Mouse (Mus musculus) heart, embryonic 10.5 days (tissue): ENCODE data around the gene Ptger3. TPM values are rescaled to one million over a fixed set of nuclear protein-coding genes. Genes with fewer than 3 reads are reported as not detected.

Experiments
- DNase-seq: peaks from one replicate; pipeline ENCODE4 v3.0.0-alpha.2; 2017; ENCODE audit warnings: low spot score
- H3K27ac ChIP-seq: fragments of 300-500 bp; sonication (generic); 2 replicates; pipeline ENCODE4 v1.5.1; 2016; ENCODE audit warnings: mild to moderate bottlenecking
- H3K27me3 ChIP-seq: fragments of 300-500 bp; sonication (generic); 2 replicates; pipeline ENCODE4 v1.6.1; 2016; ENCODE audit warnings: mild to moderate bottlenecking; ENCODE audit not compliant: poor library complexity, insufficient read depth, severe bottlenecking
- H3K36me3 ChIP-seq: fragments of 300-500 bp; sonication (generic); 2 replicates; pipeline ENCODE4 v1.6.1; 2016; ENCODE audit warnings: mild to moderate bottlenecking, moderate library complexity
- H3K4me1 ChIP-seq: fragments of 300-500 bp; sonication (generic); 2 replicates; pipeline ENCODE4 v1.6.1; 2016; ENCODE audit warnings: mild to moderate bottlenecking
- H3K4me3 ChIP-seq: fragments of 300-500 bp; sonication (generic); 2 replicates; pipeline ENCODE4 v1.5.1; 2016; ENCODE audit warnings: mild to moderate bottlenecking, moderate library complexity
- H3K9me3 ChIP-seq: fragments of 300-500 bp; sonication (generic); 2 replicates; pipeline ENCODE4 v1.6.1; 2016; ENCODE audit warnings: mild to moderate bottlenecking, moderate library complexity
- WGBS: fragments of 180-500 bp; shearing (Covaris S2); methylation state at CpG from one replicate; pipeline ENCODE4 v1.1.7; 2016; 5-methylcytosine and 5-hydroxymethylcytosine counted together
- polyA plus RNA-seq: library from polyadenylated mRNA; unstranded; fragments of >200 nt; fragmentation: Nextera tagmentation; extraction: Ambion mirVana; gene quantifications from 2 replicates; pipeline ENCODE4 v1.2.1, GENCODE M21; 2016

Gene Ptger3
- polyA plus RNA-seq, 1 experiment from 2014 or later = 4.7 TPM

DNA sequence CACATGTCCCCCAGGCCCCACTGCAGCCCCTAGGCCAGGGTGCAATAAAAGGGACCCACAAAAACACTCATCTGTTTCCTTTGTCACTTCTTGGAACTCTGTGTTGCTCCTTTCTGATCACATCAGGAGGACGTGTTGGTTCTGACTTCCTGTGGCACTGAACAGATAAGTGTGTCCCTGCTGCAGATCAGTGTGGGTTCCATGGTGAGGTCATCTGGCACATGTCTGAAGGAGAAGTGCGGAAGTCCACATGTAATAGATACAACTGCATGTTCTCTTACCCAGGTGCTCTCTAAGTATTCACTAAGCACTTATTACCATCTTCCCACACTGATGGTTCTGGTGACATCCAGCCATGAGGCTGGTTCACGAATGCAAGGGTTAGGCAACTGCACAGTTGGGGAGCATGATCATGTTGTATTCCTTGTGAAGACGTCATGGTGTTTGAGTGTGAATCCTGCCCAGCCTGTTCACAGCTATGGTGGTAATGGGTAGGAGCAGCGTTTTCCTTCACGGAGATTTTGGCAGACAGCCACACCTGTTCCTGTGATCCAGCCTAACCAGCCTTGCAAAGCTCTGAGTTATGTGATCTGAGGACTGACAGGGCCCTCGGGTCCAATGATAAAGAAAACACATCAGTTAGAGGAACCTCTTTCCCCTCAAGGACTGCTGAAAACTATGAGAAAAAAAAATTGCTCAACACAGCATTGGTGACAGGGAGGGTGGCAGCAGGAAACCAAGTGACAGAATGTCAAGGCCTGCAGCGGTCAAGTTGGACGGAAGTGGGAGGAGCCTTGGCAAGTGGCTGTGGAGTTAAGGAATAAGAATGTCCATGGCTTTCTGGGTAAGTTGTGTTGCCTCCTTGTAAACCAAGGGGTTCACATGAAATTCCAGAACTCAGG, 9.0 kb downstream of the Ptger3 start:
- H3K4me1 ChIP-seq = no peaks in the 10 kb centered on the region
- H3K27ac ChIP-seq = no peak overlapping the region
- 71% methylated on average over 9 of the region's 9 CpGs for WGBS
- no peak for DNase-seq
- H3K36me3 ChIP-seq = no peaks in the 10 kb centered on the region
- no peaks in the 10 kb centered on the region for H3K9me3 ChIP-seq
- H3K4me3 ChIP-seq = no peak overlapping the region
- no peaks in the 10 kb centered on the region for H3K27me3 ChIP-seq

DNA sequence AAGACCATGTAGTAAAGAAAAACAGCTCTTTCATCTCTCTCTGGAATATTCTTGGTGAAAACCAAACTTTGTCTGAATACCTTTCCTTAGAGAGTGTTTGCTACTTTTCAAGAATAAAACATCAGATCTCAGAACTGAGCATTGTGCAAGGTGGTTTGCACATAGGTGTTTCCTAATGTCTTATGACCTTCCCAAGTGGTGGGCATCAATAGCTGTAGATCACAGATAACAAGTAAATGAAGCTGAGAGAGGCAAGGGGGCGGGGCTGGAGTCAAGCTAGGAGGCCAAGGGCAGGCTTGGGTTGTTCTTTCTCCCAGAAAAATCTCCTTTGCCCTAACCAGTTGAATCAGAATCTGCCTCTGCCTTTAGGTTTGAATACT, 9.6 kb downstream of the Ptger3 start:
- 76% methylated on average over 1 of the region's 1 CpGs for WGBS

DNA sequence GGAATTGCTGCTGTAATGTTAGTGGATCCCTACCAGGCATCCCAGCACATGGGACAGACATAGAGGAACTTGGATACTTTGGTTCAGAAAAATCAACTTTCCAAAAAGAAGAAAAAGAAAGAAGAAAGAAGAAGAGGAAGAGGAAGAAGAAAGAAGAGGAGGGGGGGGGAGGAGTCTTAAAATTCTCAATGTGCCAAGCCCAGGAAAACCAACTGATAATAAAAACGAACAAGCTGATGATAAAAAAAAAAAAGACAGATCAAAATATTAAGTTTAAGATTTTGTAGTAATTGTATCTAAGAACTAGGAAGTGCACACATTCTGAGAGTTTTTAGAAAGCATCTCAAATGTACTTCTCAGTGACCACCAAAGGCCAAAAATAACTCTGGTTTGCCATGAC, 10.2 kb downstream of the Ptger3 start:
- 60% methylated on average over 1 of the region's 1 CpGs for WGBS
- Histone ChIP-seq H3K27ac (no peak overlapping the region), H3K4me3 (no peak overlapping the region), H3K27me3 (no peaks in the 10 kb centered on the region), H3K9me3 (no peaks in the 10 kb centered on the region), H3K36me3 (no peaks in the 10 kb centered on the region), H3K4me1 (no peaks in the 10 kb centered on the region)
- no peak for DNase-seq

More for the DNA sequence above, 9.6 kb downstream of the Ptger3 start:
- DNase-seq = no peak
- H3K4me1 ChIP-seq = no peaks in the 10 kb centered on the region
- no peaks in the 10 kb centered on the region for H3K9me3 ChIP-seq
- no peaks in the 10 kb centered on the region for H3K27me3 ChIP-seq
- no peak overlapping the region for H3K27ac ChIP-seq
- no peak overlapping the region for H3K4me3 ChIP-seq
- no peaks in the 10 kb centered on the region for H3K36me3 ChIP-seq

DNA sequence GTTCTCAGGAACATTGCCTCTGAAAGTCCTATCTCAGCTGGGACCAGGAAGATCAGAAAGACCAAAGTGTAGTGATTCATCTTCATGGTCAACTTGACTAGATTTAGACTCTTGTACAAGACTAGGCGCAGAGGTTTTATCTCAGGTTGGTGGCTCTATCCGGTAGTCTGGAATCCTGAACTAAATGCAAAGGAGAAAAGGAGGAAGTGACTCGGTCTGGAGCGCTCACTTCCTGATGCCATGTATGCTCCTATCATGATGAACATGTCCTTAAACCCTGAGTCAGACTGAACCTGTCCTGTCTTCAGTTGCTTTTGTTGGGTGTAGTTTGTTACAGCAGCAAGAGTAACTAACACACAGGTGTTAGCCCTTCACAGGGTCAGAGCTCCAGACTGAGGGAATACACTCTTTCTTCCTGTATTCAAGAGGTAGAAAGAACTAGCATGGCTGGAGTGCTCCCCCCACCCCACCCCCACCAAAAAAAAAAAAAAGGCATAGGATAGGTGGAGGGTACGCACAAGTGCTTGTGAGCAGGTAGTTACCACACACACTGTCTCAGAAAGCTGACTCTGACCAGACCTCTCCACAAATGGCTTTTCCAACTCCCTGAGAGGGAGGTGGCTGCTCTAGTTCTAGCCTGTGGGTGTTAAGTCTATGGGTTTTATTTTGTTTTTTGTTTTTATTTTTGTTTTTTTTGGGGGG, 11.9 kb downstream of the Ptger3 start:
- Histone ChIP-seq H3K36me3 (no peaks in the 10 kb centered on the region), H3K27ac (no peak overlapping the region), H3K4me1 (no peaks in the 10 kb centered on the region), H3K9me3 (no peaks in the 10 kb centered on the region), H3K4me3 (no peak overlapping the region), H3K27me3 (no peaks in the 10 kb centered on the region)
- WGBS = 79% methylated on average over 5 of the region's 5 CpGs
- no peak for DNase-seq

DNA sequence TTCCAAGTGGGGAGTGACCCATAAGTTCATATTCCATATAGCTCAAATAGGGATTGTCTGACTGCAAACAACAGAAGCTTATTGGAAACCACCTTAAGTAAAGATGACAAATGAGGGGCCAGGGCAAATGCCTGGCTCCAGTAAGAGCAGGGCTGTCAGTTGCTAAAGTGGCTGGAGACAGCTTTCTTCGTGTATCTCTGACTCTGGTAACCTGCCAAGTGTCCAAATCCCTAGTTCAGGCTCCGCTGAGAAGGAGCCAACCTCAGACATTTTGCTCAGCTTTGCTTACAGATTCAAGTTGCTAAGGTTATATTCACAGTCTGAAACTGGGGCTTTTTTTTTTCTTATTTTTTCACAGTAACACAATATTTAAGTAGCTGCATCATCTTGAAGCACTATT, 12.7 kb downstream of the Ptger3 start:
- no peak for DNase-seq
- no peak overlapping the region for H3K27ac ChIP-seq
- H3K4me1 ChIP-seq = no peaks in the 10 kb centered on the region

DNA sequence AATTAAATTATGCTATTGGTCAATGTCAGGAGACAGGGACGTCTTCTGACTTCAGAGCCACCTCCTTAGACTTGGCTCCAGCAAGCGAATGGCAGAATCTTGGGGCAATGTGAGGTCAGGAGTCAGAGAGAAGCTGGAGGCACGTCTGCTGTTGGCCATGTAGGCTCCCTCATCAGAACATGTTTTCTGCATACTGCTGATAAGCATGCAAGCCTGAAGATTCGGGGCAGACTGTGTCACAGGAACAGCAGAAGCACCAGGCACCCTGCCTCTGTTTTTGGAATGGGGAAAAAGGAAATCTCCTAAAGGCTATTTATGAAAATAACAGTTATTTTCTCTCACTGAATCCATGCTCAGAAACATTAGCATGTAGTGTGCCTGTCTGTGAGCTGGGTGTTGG, 13.6 kb downstream of the Ptger3 start:
- Histone ChIP-seq H3K4me3 (no peak overlapping the region), H3K9me3 (no peaks in the 10 kb centered on the region), H3K27me3 (no peaks in the 10 kb centered on the region), H3K27ac (no peak overlapping the region), H3K36me3 (no peaks in the 10 kb centered on the region), H3K4me1 (no peaks in the 10 kb centered on the region)
- DNase-seq = no peak
- 45% methylated on average over 4 of the region's 4 CpGs for WGBS

More for the DNA sequence above, 12.7 kb downstream of the Ptger3 start:
- Histone ChIP-seq H3K4me3 (no peak overlapping the region), H3K9me3 (no peaks in the 10 kb centered on the region), H3K27me3 (no peaks in the 10 kb centered on the region), H3K36me3 (no peaks in the 10 kb centered on the region)
- 57% methylated on average over 2 of the region's 2 CpGs for WGBS

DNA sequence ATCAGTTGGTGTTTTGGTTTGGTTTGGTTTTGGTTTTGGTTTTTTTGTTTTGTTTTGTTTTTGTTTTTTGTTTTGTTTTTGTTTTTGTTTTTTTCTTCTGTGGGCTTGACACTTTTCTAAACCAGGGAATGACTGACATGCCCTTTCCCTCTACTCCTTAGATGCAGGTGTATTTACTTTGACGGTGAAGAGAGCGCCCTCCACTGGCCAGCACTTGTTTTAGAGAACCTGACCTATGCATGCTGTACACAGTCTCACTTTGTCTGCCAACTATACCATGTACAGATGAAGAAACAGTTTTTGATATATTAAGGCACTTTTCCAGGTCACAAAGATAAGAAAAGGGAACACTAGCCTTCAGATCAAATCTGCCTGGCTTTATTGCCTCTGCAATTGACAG, 15.1 kb downstream of the Ptger3 start:
- WGBS = 25% methylated on average over 2 of the region's 2 CpGs

DNA sequence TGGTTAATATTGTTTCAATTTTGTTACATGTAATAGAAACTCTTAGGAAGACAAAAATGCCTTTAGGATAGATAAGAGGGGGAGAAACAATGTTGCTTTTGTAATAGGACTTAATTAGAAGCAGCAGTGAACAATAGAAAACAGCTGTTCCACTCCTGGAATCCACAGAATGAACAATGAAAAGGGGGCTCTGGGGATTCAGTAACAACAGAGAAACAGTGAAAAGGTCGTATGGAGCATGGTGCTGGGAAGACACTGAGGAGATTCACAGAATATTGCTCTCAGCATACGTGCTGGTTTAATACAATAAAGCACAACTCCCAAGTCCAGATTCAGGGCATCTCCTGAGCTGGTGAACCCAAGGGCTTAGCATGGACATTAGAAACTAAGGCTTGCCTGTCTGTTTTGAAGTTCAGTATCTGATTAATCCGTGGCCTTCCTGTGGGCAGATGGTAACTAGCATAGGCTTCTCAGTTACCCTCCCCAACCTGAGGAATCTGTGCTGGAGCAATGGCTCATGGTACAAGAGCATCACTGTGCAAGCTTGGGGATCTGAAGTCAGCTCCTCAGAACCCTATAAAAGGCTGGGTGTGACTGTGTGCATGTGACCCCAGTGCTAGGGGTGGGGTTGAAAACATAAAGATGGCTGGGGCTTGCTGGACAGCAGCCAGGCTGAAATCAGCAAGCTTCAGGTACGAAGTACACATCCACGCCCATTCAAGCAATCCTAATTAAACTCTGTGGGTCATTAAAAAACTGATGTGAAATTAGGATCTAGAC, 16.1 kb downstream of the Ptger3 start:
- 57% methylated on average over 5 of the region's 5 CpGs for WGBS
- DNase-seq = no peak
- no peak overlapping the region for H3K27ac ChIP-seq

More for the DNA sequence above, 15.1 kb downstream of the Ptger3 start:
- no peaks in the 10 kb centered on the region for H3K4me1 ChIP-seq
- H3K36me3 ChIP-seq = no peaks in the 10 kb centered on the region
- no peaks in the 10 kb centered on the region for H3K27me3 ChIP-seq
- no peak for DNase-seq
- no peak overlapping the region for H3K27ac ChIP-seq
- no peaks in the 10 kb centered on the region for H3K9me3 ChIP-seq
- H3K4me3 ChIP-seq = no peak overlapping the region

DNA sequence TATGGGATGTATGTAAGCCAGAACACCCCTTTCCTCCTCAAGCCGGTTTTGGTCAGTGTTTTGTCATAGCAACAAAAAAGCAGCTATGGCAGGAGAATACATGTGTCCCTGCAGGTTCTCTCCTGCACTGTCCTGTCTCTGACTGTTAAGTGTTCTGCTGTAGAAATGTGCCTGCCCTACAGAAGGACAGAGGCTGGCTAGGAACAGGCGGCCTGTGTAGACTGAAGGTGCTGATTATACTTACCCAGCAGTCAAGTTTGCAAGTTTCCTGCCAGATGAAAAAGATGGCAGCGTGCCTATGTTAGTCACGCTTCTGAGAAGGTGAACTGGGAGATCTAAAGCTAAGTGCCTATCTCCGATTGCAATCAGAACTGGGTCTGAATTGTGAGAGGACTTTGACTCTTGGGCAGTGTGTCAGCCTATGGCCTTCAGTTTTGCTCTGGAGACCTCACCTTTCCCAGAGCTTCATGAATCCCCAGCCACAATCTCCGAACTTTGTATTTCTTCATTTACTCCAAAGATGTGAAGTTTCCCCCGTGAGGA, 31.2 kb downstream of the Ptger3 start:
- H3K27me3 ChIP-seq = no peaks in the 10 kb centered on the region
- no peak overlapping the region for H3K27ac ChIP-seq
- no peak overlapping the region for H3K4me3 ChIP-seq
- 0 out of 2 replicates have a peak, but pooled peaks cover 3% of the 10 kb centered on the region for H3K4me1 ChIP-seq
- WGBS = 75% methylated on average over 7 of the region's 7 CpGs
- H3K9me3 ChIP-seq = no peaks in the 10 kb centered on the region
- no peaks in the 10 kb centered on the region for H3K36me3 ChIP-seq
- DNase-seq = no peak

More for the DNA sequence above, 16.1 kb downstream of the Ptger3 start:
- Histone ChIP-seq H3K4me1 (no peaks in the 10 kb centered on the region), H3K27me3 (no peaks in the 10 kb centered on the region), H3K4me3 (no peak overlapping the region), H3K9me3 (no peaks in the 10 kb centered on the region), H3K36me3 (no peaks in the 10 kb centered on the region)

DNA sequence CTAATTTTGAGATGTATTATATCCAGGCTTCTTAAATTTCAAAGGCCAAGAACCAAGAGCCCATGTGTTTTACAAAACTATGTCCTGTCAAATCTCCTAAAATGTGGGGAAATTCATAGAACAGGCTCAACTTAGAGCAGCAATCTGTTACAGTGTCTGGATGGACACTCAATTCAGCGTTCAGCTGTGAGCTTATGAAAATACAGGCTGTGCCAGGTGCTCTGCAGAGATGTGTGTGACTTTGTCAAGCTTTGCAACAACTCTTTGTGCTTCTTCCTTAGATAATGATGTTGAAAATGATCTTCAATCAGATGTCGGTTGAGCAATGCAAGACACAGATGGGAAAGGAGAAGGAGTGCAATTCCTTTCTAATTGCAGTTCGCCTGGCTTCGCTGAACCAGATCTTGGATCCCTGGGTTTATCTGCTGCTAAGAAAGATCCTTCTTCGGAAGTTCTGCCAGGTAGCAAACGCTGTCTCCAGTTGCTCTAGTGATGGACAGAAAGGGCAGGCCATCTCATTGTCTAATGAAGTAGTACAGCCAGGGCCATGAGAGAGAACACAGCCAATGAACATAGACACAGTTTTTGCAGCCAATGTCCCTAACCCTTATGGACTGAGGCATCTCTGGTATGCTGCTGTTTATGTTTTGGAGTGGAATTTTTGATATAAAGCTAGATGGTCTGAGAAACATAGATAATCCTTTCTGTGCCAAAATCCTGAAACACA, 38.2 kb downstream of the Ptger3 start:
- no peak overlapping the region for H3K27ac ChIP-seq
- no peaks in the 10 kb centered on the region for H3K27me3 ChIP-seq
- no peaks in the 10 kb centered on the region for H3K9me3 ChIP-seq
- WGBS = 77% methylated on average over 6 of the region's 6 CpGs
- H3K4me3 ChIP-seq = no peak overlapping the region
- no peak for DNase-seq
- H3K36me3 ChIP-seq = no peaks in the 10 kb centered on the region
- no peaks in the 10 kb centered on the region for H3K4me1 ChIP-seq

DNA sequence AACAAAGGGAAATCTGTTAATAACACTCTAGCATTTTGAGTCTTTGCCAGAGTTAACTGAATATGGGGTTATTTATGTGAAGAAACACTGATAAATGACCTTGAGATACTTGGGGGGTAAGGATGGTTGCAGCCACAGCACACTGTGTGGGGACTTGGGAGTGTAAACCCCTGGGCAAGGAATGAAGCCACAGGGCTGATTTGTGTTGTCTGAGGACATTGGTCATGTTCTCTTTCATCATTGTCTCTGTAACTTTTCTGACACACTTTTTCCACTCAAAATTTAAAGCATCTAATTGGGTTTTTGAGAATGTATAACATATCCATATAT, 38.7 kb downstream of the Ptger3 start:
- no peak for DNase-seq
- Histone ChIP-seq H3K9me3 (no peaks in the 10 kb centered on the region), H3K27me3 (no peaks in the 10 kb centered on the region), H3K27ac (no peak overlapping the region), H3K36me3 (no peaks in the 10 kb centered on the region), H3K4me3 (no peak overlapping the region), H3K4me1 (no peaks in the 10 kb centered on the region)

DNA sequence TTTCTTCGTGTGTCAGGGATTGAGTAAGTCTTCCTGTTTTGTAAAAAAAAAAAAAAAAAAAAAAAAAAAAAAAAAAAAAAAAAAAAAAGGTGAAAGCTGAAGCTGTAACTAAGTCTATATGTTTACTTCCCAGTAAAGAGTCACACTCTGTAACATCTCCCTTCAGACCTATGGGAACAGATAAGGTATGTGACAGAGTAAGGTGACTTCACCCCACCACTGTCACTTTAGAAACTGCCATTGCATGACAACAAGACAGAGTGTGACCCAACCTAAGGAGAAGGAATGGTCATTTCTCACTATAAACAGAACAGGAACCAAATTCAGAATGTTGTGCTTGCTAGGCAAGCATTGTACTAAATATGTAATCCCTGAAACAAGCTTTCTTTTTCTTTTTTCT, 46.9 kb downstream of the Ptger3 start:
- Histone ChIP-seq H3K27ac (no peak overlapping the region), H3K4me3 (no peak overlapping the region), H3K9me3 (no peaks in the 10 kb centered on the region), H3K27me3 (no peaks in the 10 kb centered on the region), H3K4me1 (no peaks in the 10 kb centered on the region), H3K36me3 (no peaks in the 10 kb centered on the region)
- no peak for DNase-seq
- WGBS = 33% methylated on average over 1 of the region's 1 CpGs
